Mouse (Mus musculus) spleen, adult 2 months (tissue): Measurements from ENCODE around the gene G430095P16Rik. TPM values are rescaled to one million over a fixed set of nuclear protein-coding genes. Genes with fewer than 3 reads are reported as not detected.

Experiments used
- DNase-seq, 2 experiments: peaks; one replicate each; pipeline versions ENCODE4 v3.0.0 to v3.0.0-alpha.2; 2012 to 2021; ENCODE audit warnings: low spot score in 2 of 2, low read depth in 1 of 2
- H3K27ac ChIP-seq: fragments of 200-500 bp; 2 replicates; pipeline ENCODE4 v1.5.1; 2012; ENCODE audit warnings: low read length, inconsistent platforms; ENCODE audit not compliant: insufficient read depth
- H3K27me3 ChIP-seq: fragments of 200-500 bp; 2 replicates; pipeline ENCODE4 v1.6.1; 2012; ENCODE audit warnings: mild to moderate bottlenecking, moderate library complexity, low read length, inconsistent platforms; ENCODE audit not compliant: control insufficient read depth, insufficient read depth
- H3K36me3 ChIP-seq: fragments of 200-500 bp; 2 replicates; pipeline ENCODE4 v1.6.1; 2012; ENCODE audit warnings: mild to moderate bottlenecking, low read length, inconsistent platforms; ENCODE audit not compliant: control insufficient read depth, insufficient read depth
- H3K4me1 ChIP-seq: fragments of 200-500 bp; 2 replicates; pipeline ENCODE4 v1.6.1; 2011; ENCODE audit warnings: inconsistent platforms; ENCODE audit not compliant: control insufficient read depth, insufficient read depth, insufficient read length
- H3K4me3 ChIP-seq: fragments of 200-500 bp; 2 replicates; pipeline ENCODE4 v1.5.1; 2011; ENCODE audit warnings: mild to moderate bottlenecking, inconsistent platforms; ENCODE audit not compliant: insufficient read depth, insufficient read length; ENCODE audit errors: extremely low read depth
- CTCF ChIP-seq: fragments of 200-500 bp; IDR thresholded peaks from 2 replicates; pipeline ENCODE4 v1.5.1; 2011; ENCODE audit warnings: mild to moderate bottlenecking, inconsistent platforms; ENCODE audit not compliant: insufficient read depth, insufficient read length, insufficient replicate concordance; ENCODE audit errors: extremely low read depth
- POLR2A ChIP-seq: fragments of 200-500 bp; IDR thresholded peaks from 2 replicates; pipeline ENCODE4 v1.6.1; 2011; ENCODE audit warnings: low read depth, low read length, inconsistent platforms
- WGBS: fragments of 180-500 bp; shearing (Covaris S2); methylation state at CpG from one replicate; pipeline ENCODE4 v1.1.7; 2018; 5-methylcytosine and 5-hydroxymethylcytosine counted together
- polyA plus RNA-seq: library from polyadenylated mRNA; depleted of rRNA; stranded (reverse); fragments of >200 nt; gene quantifications from 2 replicates; pipeline ENCODE4 v1.2.3, GENCODE M21; 2012

G430095P16Rik gene
- polyA plus RNA-seq, 1 experiment, result 4.5 TPM

DNA sequence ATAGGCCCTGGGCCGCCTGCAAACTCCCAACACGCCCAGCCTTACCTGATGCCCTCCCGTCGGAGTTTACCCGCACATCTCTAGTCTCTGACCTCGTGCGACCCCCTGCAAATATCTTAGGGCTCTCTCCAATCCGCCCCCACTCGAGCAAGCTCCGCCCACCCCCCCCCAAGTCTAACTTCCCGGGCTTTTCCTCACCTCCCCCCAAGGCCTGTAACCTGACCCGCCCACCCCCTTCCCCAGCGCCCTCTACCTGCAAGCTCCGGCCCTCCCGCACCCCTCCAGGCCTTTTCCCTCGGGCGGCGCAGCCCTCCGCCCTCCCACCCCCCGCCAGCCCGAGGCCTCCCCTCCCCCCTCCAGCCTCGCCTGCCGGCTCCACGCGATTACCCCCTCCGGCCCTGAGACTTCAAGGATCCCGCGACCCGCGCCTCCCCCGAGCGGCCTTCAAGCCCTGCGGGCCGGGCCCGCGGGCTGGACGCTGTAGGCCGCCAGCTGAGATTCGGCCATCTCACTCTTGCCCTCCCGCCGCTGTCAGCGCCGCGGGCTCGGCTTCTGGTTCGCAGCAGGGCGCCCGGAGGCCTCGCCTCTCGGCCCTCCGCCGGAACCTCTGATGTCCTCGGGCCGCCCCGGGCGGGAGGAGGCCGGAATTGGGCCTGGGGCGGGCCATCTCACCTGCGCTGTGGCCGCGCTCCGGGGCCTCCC lies 35.7 kb upstream of the G430095P16Rik start:
- Histone ChIP-seq H3K4me3 (peak overlapping the region; percentile 96), H3K27me3 (no peaks in the 10 kb centered on the region), H3K27ac (peak overlapping the region; percentile 77), H3K36me3 (peaks cover 4% of the 10 kb centered on the region; the same call in 1 of the 2 replicates), H3K4me1 (peaks cover 18% of the 10 kb centered on the region; the same call in 1 of the 2 replicates)
- peak in 1 of 2 experiments; percentile 8 for DNase-seq
- TF ChIP-seq CTCF, result no peak
- no peak for TF ChIP-seq POLR2A
- under 1% methylated on average over 52 of the region's 62 CpGs for WGBS

DNA sequence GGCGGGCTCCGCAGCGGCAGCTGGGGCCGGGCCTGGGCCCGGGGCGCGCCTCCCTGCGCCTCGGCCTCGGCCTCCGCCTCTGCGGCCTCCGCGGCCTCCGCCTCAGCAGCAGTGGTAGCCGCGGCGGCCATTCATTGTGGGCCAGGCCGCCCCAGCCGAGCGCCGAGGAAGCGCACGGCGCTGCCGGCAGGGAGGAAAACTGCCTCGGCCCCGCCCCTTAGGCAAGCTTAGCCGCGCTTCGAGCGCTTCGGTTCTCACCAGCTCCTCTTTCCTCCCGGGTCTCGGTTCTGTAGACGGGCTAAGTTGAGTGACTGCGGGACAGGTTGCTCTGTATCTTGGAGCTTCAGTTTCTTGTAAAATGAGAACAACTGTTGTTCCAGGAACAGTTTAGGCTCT lies 35.1 kb upstream of the G430095P16Rik start, which contains the start of gene Nacc1:
Gene Nacc1, minus strand, starts transcription at position 158 of the 396 bp plus-strand sequence.
- TF ChIP-seq CTCF, result 0 out of 2 replicates have a peak, but pooled peaks have one; percentile 20
- TF ChIP-seq POLR2A, result no peak
- DNase-seq, result peak in 1 of 2 experiments; percentile 90
- WGBS, result under 1% methylated on average over 33 of the region's 37 CpGs
- H3K4me3 ChIP-seq, result peak within 1 kb of the TSS; percentile 96
- H3K36me3 ChIP-seq, result peaks cover 5% of the 10 kb centered on the region
- H3K27ac ChIP-seq, result peak within 1 kb of the TSS; percentile 77
- no peaks in the 10 kb centered on the region for H3K27me3 ChIP-seq
- peaks cover 18% of the 10 kb centered on the region; the same call in 1 of the 2 replicates for H3K4me1 ChIP-seq

DNA sequence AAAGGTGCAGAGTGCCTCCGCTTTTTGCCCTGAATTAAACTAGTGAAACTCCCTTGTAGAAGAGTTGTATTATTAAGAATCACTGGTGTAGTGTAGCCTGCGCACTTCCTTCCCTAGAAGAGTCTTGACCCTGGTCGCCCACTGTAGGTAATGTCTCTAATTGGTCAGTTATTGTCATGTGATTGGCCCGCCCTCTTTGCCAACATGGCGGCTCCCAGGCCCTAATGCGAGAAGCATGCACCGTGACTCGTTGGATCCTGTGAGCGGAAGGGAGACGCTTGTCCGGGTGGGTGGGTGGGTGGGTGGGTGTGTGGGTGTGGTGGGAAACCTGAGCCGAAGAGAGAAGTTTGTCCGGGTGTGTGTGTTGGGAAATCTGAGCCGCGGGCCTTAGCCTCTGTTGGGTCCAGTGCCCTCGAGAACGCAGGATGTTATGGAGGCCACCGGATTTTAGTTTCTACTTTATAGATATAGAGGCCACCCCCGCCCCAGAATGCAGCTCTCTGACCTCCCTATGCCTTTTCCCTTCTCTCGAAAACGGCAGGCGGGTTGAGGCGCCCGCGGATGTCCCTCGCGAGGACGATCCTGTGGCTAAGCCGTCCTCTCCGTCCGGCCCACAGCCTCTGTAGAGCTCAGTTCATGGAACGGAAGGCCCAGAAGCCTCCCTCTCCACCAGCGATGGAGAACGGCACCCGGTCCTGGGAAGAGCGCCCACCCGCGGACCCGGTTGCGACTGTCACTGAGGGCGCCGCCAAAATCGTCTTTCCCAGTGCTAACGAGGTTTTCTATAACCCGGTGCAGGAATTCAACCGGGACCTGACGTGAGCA lies 33.5 kb upstream of the G430095P16Rik start:
- under 1% methylated on average over 47 of the region's 47 CpGs for WGBS
- TF ChIP-seq CTCF (no peak), POLR2A (no peak; the same call in 1 of the 2 replicates)

DNA sequence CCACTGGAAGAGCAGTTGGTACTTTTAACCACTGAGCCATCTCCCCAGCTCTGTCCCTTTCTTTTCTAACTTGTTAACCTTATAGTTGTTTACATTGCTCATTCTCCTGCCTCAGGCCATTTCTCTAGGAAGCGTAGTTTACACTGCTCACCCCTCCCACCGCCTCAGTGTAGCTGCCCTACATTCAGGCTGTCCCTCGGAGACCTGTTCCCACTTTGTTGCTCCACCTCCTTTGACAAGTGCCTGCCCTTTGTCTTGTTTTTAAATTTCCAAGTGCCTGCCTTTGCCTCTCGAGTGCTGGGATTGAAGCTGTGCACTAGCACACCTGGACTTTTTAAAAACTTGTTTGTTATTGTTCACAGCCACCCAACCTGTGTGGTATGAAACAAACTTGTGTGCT lies 29.5 kb upstream of the G430095P16Rik start:
- no peak for DNase-seq
- H3K4me3 ChIP-seq, result no peak overlapping the region
- H3K27me3 ChIP-seq, result no peaks in the 10 kb centered on the region
- peaks cover 11% of the 10 kb centered on the region for H3K36me3 ChIP-seq
- WGBS, result 83% methylated on average over 4 of the region's 4 CpGs
- H3K4me1 ChIP-seq, result peaks cover 9% of the 10 kb centered on the region; the same call in 1 of the 2 replicates
- TF ChIP-seq CTCF (no peak), POLR2A (no peak)
- no peak overlapping the region for H3K27ac ChIP-seq

More for the DNA sequence above, 33.5 kb upstream of the G430095P16Rik start:
- peaks cover 18% of the 10 kb centered on the region; the same call in 1 of the 2 replicates for H3K4me1 ChIP-seq
- no peak overlapping the region; the same call in 1 of the 2 replicates for H3K27ac ChIP-seq
- DNase-seq, result peak; percentile 75 to 89
- peak overlapping the region; percentile 62 for H3K4me3 ChIP-seq
- no peaks in the 10 kb centered on the region for H3K27me3 ChIP-seq
- peaks cover 8% of the 10 kb centered on the region for H3K36me3 ChIP-seq

DNA sequence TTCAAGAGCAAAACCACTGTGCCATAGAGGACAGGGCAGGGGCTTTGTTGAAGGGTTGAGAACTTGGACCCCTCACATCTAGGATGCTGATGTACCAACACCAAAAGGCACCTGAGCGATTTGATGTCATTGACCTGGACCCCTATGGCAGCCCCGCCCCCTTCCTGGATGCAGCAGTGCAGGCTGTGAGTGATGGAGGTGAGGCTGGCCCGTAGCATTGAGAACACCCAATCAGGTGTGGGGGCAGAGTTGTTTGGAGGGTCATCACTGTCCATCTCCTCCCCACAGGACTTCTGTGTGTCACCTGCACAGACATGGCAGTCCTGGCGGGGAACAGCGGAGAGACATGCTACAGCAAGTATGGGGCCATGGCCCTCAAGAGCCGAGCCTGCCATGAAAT lies 27.7 kb upstream of the G430095P16Rik start:
- peaks cover 10% of the 10 kb centered on the region; the same call in 1 of the 2 replicates for H3K4me1 ChIP-seq
- no peaks in the 10 kb centered on the region for H3K27me3 ChIP-seq
- no peak overlapping the region for H3K4me3 ChIP-seq
- TF ChIP-seq POLR2A, result no peak
- no peak for TF ChIP-seq CTCF
- no peak overlapping the region for H3K27ac ChIP-seq
- 91% methylated on average over 6 of the region's 6 CpGs for WGBS
- no peak for DNase-seq
- H3K36me3 ChIP-seq, result peaks cover 11% of the 10 kb centered on the region

DNA sequence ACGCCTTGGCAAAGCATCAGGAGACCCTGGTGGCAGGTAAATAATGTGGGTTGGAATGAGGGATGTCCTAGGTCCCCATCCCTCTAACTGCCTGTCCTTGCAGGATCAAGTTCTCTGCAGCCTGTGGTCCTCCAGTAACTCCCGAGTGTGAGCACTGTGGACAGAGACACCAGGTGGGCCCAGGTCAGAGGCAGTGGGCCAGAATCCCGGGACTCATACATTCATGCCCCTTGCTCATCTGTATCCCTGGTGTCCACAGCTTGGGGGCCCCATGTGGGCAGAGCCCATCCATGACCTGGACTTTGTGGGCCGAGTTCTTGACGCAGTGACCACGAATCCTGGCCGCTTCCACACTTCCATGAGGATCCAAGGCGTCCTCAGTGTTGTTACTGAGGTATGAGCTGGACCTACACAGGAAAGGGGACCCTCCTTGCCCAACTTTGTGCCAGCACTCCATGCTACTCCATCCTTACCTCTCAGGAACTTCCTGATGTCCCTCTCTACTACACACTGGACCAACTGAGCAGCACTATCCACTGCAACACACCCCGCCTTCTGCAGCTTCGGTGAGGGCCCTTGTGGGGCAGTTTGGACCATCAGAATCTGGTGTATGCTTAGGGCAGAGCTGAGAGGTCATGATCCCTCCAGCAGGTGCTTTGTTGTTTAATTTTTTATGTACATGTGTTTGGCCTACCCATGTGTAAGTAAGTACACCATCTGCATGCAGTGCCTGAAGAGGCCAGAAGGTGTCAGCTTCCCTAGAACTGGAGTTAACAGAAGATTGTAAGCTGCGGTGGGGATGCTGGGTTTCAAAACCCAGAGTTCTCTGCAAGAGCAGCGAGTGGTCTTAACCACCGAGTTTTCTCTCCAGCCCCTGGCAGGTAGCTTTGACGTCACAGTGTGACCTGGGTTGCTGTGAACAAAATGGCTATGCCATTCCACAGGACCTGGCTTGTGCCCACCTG lies 25.4 kb upstream of the G430095P16Rik start:
- no peak overlapping the region for H3K4me3 ChIP-seq
- no peak overlapping the region for H3K27ac ChIP-seq
- H3K27me3 ChIP-seq, result no peaks in the 10 kb centered on the region
- H3K36me3 ChIP-seq, result peaks cover 7% of the 10 kb centered on the region
- peaks cover 18% of the 10 kb centered on the region; the same call in 1 of the 2 replicates for H3K4me1 ChIP-seq
- peak in 1 of 2 experiments; percentile 50 for DNase-seq
- 79% methylated on average over 14 of the region's 14 CpGs for WGBS
- peak; percentile 15; the same call in 1 of the 2 replicates for TF ChIP-seq CTCF
- no peak for TF ChIP-seq POLR2A
